In the genomic region with DNA sequence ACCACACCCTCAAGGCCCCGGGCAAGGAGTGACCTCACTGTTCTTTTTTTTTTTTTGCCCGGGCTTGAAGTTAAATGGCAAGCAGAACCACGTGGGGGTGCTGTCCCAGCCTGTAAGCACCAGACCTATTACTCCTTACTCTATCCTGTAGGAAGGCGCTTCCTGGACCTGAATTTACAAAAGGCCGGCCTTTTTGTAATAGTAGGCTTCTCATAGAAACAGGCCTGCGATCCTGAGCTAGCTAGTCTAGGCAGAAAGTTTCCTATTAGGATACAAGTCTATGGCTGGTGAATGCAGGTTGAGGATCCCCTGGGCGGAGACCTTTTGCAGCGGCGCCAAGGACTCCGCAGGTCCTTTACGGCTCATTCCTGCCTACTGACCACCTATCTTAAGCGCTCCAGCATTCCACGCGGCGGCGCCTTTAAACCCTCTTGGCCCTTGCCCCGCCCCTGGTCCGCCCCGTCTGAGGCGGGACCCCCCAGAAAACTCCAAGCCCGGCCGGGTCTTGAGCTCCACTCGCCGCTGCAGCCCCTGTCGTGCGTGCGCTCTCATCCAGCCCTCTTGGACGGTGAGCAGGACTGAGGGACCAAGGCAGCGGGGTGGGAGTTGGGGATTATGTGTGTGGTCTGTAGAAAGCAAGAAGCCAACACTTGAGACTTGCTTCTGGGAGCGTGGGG, we compare ENCODE assay signal across 8 mouse cellular contexts. TPM values are rescaled to one million over a fixed set of nuclear protein-coding genes. Genes with fewer than 3 reads are reported as not detected.
DNase-seq lines count a peak whose midpoint lies in the region; ATAC-seq and TF ChIP-seq lines count a peak whose summit lies in the region.

A gene (plus strand): TSS at position 283 of the 677 bp plus-strand sequence.

- DNase-seq in 416B (ENCODE audit: low read depth), result peak; percentile 97
- DNase-seq in Patski (ENCODE audit: low read depth, low spot score), result no peak
- DNase-seq in kidney, postnatal 10 days, result peak; percentile 95
- DNase-seq in lung, postnatal 36 days, result peak; percentile 96
- DNase-seq in retina, embryonic 14.5 days (ENCODE audit: low spot score), result peak; percentile 71
- DNase-seq in right cerebral cortex, adult 2 months (ENCODE audit: low spot score in 2 of 2), result no peak

- peak; percentile 48 for ATAC-seq in Patski
- ATAC-seq in heart, embryonic 14.5 days (ENCODE audit: insufficient number of reproducible peaks, insufficient read depth, low FRiP score, low read depth), result peak; percentile 66

- H3K4me1 ChIP-seq in embryonic fibroblast, embryonic 13.5 days (ENCODE audit: control insufficient read depth, insufficient read depth, low read length), result peaks cover 3% of the 10 kb centered on the region; the same call in 1 of the 2 replicates
- peaks cover 31% of the 10 kb centered on the region in 2 experiments for H3K4me1 ChIP-seq in heart, embryonic 14.5 days (ENCODE audit: control insufficient read depth in 2 of 2, insufficient read depth in 2 of 2, low read length in 2 of 2)

- no peaks in the 10 kb centered on the region for H3K27me3 ChIP-seq in Patski
- H3K27me3 ChIP-seq in heart, embryonic 14.5 days (ENCODE audit: control insufficient read depth, insufficient read depth, low read length), result no peaks in the 10 kb centered on the region

- TF ChIP-seq POLR2A in embryonic fibroblast, embryonic 13.5 days (IDR thresholded peaks at IDR 0.05; ENCODE audit: low read depth, low read length), result peak; percentile 99

- no peak for TF ChIP-seq CTCF in Patski (IDR thresholded peaks at IDR 0.05)
- TF ChIP-seq CTCF in embryonic fibroblast, embryonic 13.5 days (IDR thresholded peaks at IDR 0.05; ENCODE audit: borderline replicate concordance, insufficient read depth, low read length), result no peak

- peaks cover 2% of the 10 kb centered on the region for H3K36me3 ChIP-seq in heart, embryonic 14.5 days (ENCODE audit: control insufficient read depth, insufficient read depth, low read length)

- WGBS in heart, embryonic 14.5 days, result 1% methylated on average over 30 of the region's 30 CpGs

- CTCF ChIA-PET in Patski (lab: Charles Lee), result interaction anchor here (1.2 kb wide), 1 partner anchor 9 kb away, joined by 3 read pairs; no protein-coding TSS in a partner anchor

- in situ Hi-C loops in Patski (cut with MboI; ENCODE audit: low pct_unique_long_range_greater_than_20kb), result loop anchor here (10.0 to 25.0 kb wide), 3 partner anchors 185 to 463 kb away; a partner anchor contains a TSS

- peak within 1 kb of the TSS; percentile 69 for H3K4me2 ChIP-seq in heart, embryonic 14.5 days (ENCODE audit: low read length)

- H3K4me3 ChIP-seq in embryonic fibroblast, embryonic 13.5 days (ENCODE audit: insufficient read depth, low read length), result peak within 1 kb of the TSS; percentile 58
- H3K4me3 ChIP-seq in heart, embryonic 14.5 days (ENCODE audit: control insufficient read depth in 1 of 2, insufficient read depth in 1 of 2, low read depth in 1 of 2, low read length in 2 of 2), result peak within 1 kb of the TSS; percentile 73 to 90

- peak within 1 kb of the TSS; percentile 85 for H3K27ac ChIP-seq in embryonic fibroblast, embryonic 13.5 days (ENCODE audit: insufficient read depth, low read length)
- peak within 1 kb of the TSS; percentile 87 to 89 for H3K27ac ChIP-seq in heart, embryonic 14.5 days (replicated peaks in 1 of 2; ENCODE audit: control insufficient read depth in 1 of 2, insufficient read depth in 1 of 2, low read depth in 2 of 2, low read length in 2 of 2)

- POLR2A ChIA-PET in Patski (lab: Charles Lee), result interaction anchor here (0.7 kb wide), 2 partner anchors 9 to 14 kb away, joined by 5 to 6 read pairs; no protein-coding TSS in a partner anchor

- no peaks in the 10 kb centered on the region for H3K9me3 ChIP-seq in heart, embryonic 14.5 days (ENCODE audit: control insufficient read depth, low read length)

- H3K9ac ChIP-seq in heart, embryonic 14.5 days (ENCODE audit: low read length), result peak within 1 kb of the TSS; percentile 90

RNA-seq across cellular contexts. Expression of the gene that starts here (rescaled TPM):
- 609 TPM for polyA plus RNA-seq in Patski (2021)
- polyA plus RNA-seq in embryonic fibroblast, embryonic 13.5 days (2011; ENCODE audit: insufficient read length, low read depth, missing spikeins), result 468 and 642 TPM in 2 replicates
- polyA plus RNA-seq in heart, embryonic 14.5 days (2014; fragmentation: Nextera tagmentation; extraction: Ambion mirVana), result 187 and 196 TPM in 2 replicates

Comparison
In these comparisons a context has a peak if more than half of its experiments do, and no peak if none do; other contexts are left out.
1. DNase-seq: peak in 416B (single experiment), kidney, postnatal 10 days (single experiment), lung, postnatal 36 days (single experiment) and retina, embryonic 14.5 days (single experiment); none in Patski (single experiment) and right cerebral cortex, adult 2 months (0 of 2).